Mouse (Mus musculus) testis, adult 2 months (tissue): ENCODE data around the gene Fam240a. TPM values are rescaled to one million over a fixed set of nuclear protein-coding genes. Genes with fewer than 3 reads are reported as not detected.

Experiments used
- H3K27ac ChIP-seq: fragments of 200-500 bp; 2 replicates; pipeline ENCODE4 v1.5.1; 2012; ENCODE audit warnings: low read depth, low read length; ENCODE audit not compliant: control insufficient read depth, insufficient read depth
- H3K27me3 ChIP-seq: fragments of 200-500 bp; 2 replicates; pipeline ENCODE4 v1.6.1; 2012; ENCODE audit warnings: mild to moderate bottlenecking, low read length, moderate library complexity; ENCODE audit not compliant: control insufficient read depth, insufficient read depth
- H3K36me3 ChIP-seq: fragments of 200-500 bp; 2 replicates; pipeline ENCODE4 v1.6.1; 2012; ENCODE audit warnings: mild to moderate bottlenecking, low read length; ENCODE audit not compliant: control insufficient read depth, insufficient read depth
- H3K4me1 ChIP-seq: fragments of 200-500 bp; 2 replicates; pipeline ENCODE4 v1.6.1; 2012; ENCODE audit warnings: low read length; ENCODE audit not compliant: control insufficient read depth, insufficient read depth
- H3K4me3 ChIP-seq: fragments of 200-500 bp; 2 replicates; pipeline ENCODE4 v1.5.1; 2012; ENCODE audit warnings: low read depth, mild to moderate bottlenecking, low read length, moderate library complexity, mixed read lengths; ENCODE audit not compliant: control insufficient read depth
- CTCF ChIP-seq: fragments of 200-500 bp; IDR thresholded peaks from 2 replicates; pipeline ENCODE4 v1.5.1; 2012; ENCODE audit warnings: low read depth, mild to moderate bottlenecking, inconsistent platforms, low read length, moderate library complexity; ENCODE audit not compliant: control insufficient read depth, insufficient read depth, insufficient replicate concordance
- POLR2A ChIP-seq: fragments of 200-500 bp; IDR thresholded peaks from 2 replicates; pipeline ENCODE4 v1.6.1; 2012; ENCODE audit warnings: low read depth, mild to moderate bottlenecking, inconsistent platforms, low read length, moderate library complexity; ENCODE audit not compliant: control insufficient read depth
- polyA plus RNA-seq: library from polyadenylated mRNA; depleted of rRNA; stranded (reverse); fragments of >200 nt; gene quantifications from 2 replicates; pipeline ENCODE4 v1.2.3, GENCODE M21; 2012

Gene Fam240a
- polyA plus RNA-seq, 1 experiment = not detected

- no peak for TF ChIP-seq CTCF
- no peak for TF ChIP-seq POLR2A
- Histone ChIP-seq H3K27me3 (no peaks in the 10 kb centered on the region), H3K36me3 (no peaks in the 10 kb centered on the region), H3K27ac (no peak overlapping the region), H3K4me1 (no peaks in the 10 kb centered on the region), H3K4me3 (no peak overlapping the region)
Observed at GRCm38 (mm10) chr9:110955962-110956361, 39.3 kb upstream of the Fam240a start.

GRCm38 (mm10) chr9:110954681-110955445 lies 38.2 kb upstream of the Fam240a start:
- H3K27ac ChIP-seq = no peak overlapping the region

GRCm38 (mm10) chr9:110953550-110954461 lies 37.1 kb upstream of the Fam240a start:
- H3K27ac ChIP-seq = no peak overlapping the region
- H3K4me3 ChIP-seq = peak overlapping the region; percentile 76
- H3K4me1 ChIP-seq = no peaks in the 10 kb centered on the region
- no peaks in the 10 kb centered on the region for H3K27me3 ChIP-seq
- TF ChIP-seq POLR2A (no peak), CTCF (no peak)
- no peaks in the 10 kb centered on the region for H3K36me3 ChIP-seq

More at GRCm38 (mm10) chr9:110954681-110955445, 38.2 kb upstream of the Fam240a start:
- no peak overlapping the region for H3K4me3 ChIP-seq
- H3K36me3 ChIP-seq = no peaks in the 10 kb centered on the region
- no peaks in the 10 kb centered on the region for H3K4me1 ChIP-seq
- TF ChIP-seq POLR2A (no peak), CTCF (no peak)
- no peaks in the 10 kb centered on the region for H3K27me3 ChIP-seq

- H3K36me3 ChIP-seq = no peaks in the 10 kb centered on the region
- TF ChIP-seq CTCF = no peak
- TF ChIP-seq POLR2A = no peak
- H3K27me3 ChIP-seq = no peaks in the 10 kb centered on the region
- H3K4me3 ChIP-seq = no peak overlapping the region
- H3K27ac ChIP-seq = no peak overlapping the region
- H3K4me1 ChIP-seq = no peaks in the 10 kb centered on the region
Observed at GRCm38 (mm10) chr9:110952931-110953549, 36.4 kb upstream of the Fam240a start.

GRCm38 (mm10) chr9:110952398-110952797 lies 35.7 kb upstream of the Fam240a start:
- Histone ChIP-seq H3K27ac (no peak overlapping the region), H3K36me3 (no peaks in the 10 kb centered on the region), H3K27me3 (no peaks in the 10 kb centered on the region), H3K4me1 (no peaks in the 10 kb centered on the region), H3K4me3 (no peak overlapping the region)
- TF ChIP-seq POLR2A (no peak), CTCF (no peak)

- Histone ChIP-seq H3K4me1 (peaks cover 5% of the 10 kb centered on the region), H3K27ac (no peak overlapping the region), H3K27me3 (no peaks in the 10 kb centered on the region), H3K4me3 (no peak overlapping the region), H3K36me3 (no peaks in the 10 kb centered on the region)
- TF ChIP-seq POLR2A = no peak
Observed at GRCm38 (mm10) chr9:110951866-110952265, 35.2 kb upstream of the Fam240a start.

GRCm38 (mm10) chr9:110951397-110951796 lies 34.7 kb upstream of the Fam240a start, which contains the start of gene Lrrc2:
Lrrc2 (plus strand) TSS chr9:110951545.
- Histone ChIP-seq H3K27me3 (no peaks in the 10 kb centered on the region), H3K36me3 (no peaks in the 10 kb centered on the region), H3K27ac (no peak within 1 kb of the TSS), H3K4me1 (peaks cover 10% of the 10 kb centered on the region), H3K4me3 (no peak within 1 kb of the TSS)
- TF ChIP-seq CTCF (no peak), POLR2A (no peak)
